Mouse (Mus musculus): ENCODE measurements around the gene Gramd1b.

DNA sequence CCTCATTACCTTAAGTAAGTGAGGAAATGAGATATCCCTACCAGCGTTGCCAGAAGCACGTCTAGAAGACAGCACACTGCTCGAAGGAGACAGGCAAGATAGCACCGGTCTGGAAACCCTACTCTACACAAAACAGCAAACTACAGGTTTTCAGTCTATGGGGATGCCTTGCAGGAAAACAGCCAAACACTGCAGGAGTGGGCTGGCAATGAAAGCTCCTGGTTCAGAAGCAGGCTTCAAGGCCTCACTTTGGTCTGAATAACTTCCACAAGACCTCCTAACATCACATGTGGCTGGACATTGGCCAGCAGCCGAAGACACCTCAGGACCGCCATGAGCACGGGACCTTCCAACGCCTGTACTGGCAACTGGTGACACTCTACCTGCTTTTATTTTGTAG lies 175.8 kb downstream of the Gramd1b start:
- TF ChIP-seq TAL1 (IDR thresholded peaks at IDR 0.05; ENCODE audit: low read length) (no peak), GATA1 (IDR thresholded peaks at IDR 0.05; ENCODE audit: low read length) (no peak)

All from erythroblast, embryonic 14.5 days (primary cell).